8 mouse cellular contexts compared by ENCODE assay signal in the genomic region with DNA sequence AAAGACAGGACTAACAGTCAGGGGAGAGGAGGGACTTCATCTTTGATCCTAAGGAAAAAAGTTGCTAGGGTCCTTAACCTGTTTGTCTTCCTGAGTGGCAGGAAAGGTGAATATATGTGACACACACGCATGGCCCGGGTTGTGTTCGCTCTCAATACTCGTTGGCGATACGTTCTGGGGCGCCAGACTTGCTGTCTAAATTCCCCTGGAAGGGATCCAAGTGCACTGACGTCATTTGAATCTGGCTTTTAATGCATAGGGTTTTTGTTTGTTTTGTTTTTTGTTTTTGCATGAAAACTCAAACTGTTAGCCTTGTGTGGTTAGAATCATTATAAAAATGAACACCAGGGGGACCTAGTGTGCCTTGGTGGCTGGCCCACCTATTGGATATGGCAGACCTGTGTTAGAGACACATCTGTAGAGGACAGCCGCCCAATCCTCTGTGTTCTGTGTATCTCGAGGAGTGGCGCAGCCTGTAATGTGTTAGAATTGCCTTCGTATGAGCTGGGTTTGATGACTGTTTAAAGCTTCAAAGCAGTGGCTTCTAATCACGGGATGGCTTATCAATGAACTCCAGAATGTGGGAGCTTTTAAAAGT. TPM values are rescaled to one million over a fixed set of nuclear protein-coding genes. Genes with fewer than 3 reads are reported as not detected.
A peak's percentile ranks its signal among the peaks of the same experiment; 100 is the strongest.
DNase-seq lines count a peak whose midpoint lies in the region; ATAC-seq lines count a peak whose summit lies in the region.

No protein-coding gene starts in this region.

- H3K4me3 ChIP-seq in forebrain, embryonic 11.5 days (ENCODE audit: low read depth, low read length): no peak overlapping the region
- H3K4me3 ChIP-seq in forebrain, embryonic 10.5 days: no peak overlapping the region
- no peak overlapping the region for H3K4me3 ChIP-seq in forebrain, embryonic 14.5 days (ENCODE audit: low read depth, low read length)
- no peak overlapping the region for H3K4me3 ChIP-seq in kidney, embryonic 15.5 days (replicated peaks)
- H3K4me3 ChIP-seq in midbrain, embryonic 14.5 days (replicated peaks; ENCODE audit: low read depth, low read length): no peak overlapping the region

- peak; percentile 61; the same call in 1 of the 2 replicates for ATAC-seq in forebrain, embryonic 11.5 days (replicated peaks; ENCODE audit: low FRiP score)
- ATAC-seq in forebrain, embryonic 14.5 days: peak; percentile 69; the same call in 1 of the 2 replicates
- ATAC-seq in kidney, embryonic 15.5 days (replicated peaks; ENCODE audit: low FRiP score): peak; percentile 67
- ATAC-seq in midbrain, embryonic 14.5 days (ENCODE audit: low FRiP score, low TSS enrichment): no peak; the same call in 1 of the 2 replicates

- DNase-seq in forebrain, embryonic 11.5 days (ENCODE audit: low spot score): peak; percentile 61
- DNase-seq in forebrain, embryonic 10.5 days (ENCODE audit: extremely low spot score, low spot score): no peak
- DNase-seq in thymus, postnatal 4 days: peak; percentile 35
- DNase-seq in thymus, postnatal 36 days: no peak
- DNase-seq in forebrain, embryonic 14.5 days (ENCODE audit: low spot score): peak; percentile 75
- peak; percentile 84 for DNase-seq in midbrain, embryonic 14.5 days
- DNase-seq in right cerebral cortex, postnatal 25 days: no peak

- 60% methylated on average over 13 of the region's 13 CpGs for whole genome bisulfite sequencing in forebrain, embryonic 11.5 days
- 64% methylated on average over 13 of the region's 13 CpGs for WGBS in forebrain, embryonic 10.5 days
- 44% methylated on average over 13 of the region's 13 CpGs for WGBS in forebrain, embryonic 14.5 days
- 55% methylated on average over 13 of the region's 13 CpGs for WGBS in kidney, embryonic 15.5 days
- WGBS in midbrain, embryonic 14.5 days: 55% methylated on average over 13 of the region's 13 CpGs

- H3K9ac ChIP-seq in forebrain, embryonic 11.5 days (ENCODE audit: low read length): no peak overlapping the region
- H3K9ac ChIP-seq in forebrain, embryonic 14.5 days (ENCODE audit: low read length): no peak overlapping the region
- H3K9ac ChIP-seq in kidney, embryonic 15.5 days: no peak overlapping the region
- no peak overlapping the region for H3K9ac ChIP-seq in midbrain, embryonic 14.5 days (replicated peaks; ENCODE audit: low read length)

- H3K4me1 ChIP-seq in forebrain, embryonic 11.5 days (replicated peaks; ENCODE audit: control insufficient read depth, insufficient read depth, low read length): no peaks in the 10 kb centered on the region
- H3K4me1 ChIP-seq in forebrain, embryonic 10.5 days: peaks cover 2% of the 10 kb centered on the region
- H3K4me1 ChIP-seq in forebrain, embryonic 14.5 days (ENCODE audit: control insufficient read depth, insufficient read depth, low read length): no peaks in the 10 kb centered on the region
- peaks cover 4% of the 10 kb centered on the region for H3K4me1 ChIP-seq in kidney, embryonic 15.5 days
- no peaks in the 10 kb centered on the region for H3K4me1 ChIP-seq in midbrain, embryonic 14.5 days (ENCODE audit: control insufficient read depth, insufficient read depth, low read length)

- H3K36me3 ChIP-seq in forebrain, embryonic 11.5 days (ENCODE audit: control insufficient read depth, insufficient read depth, low read length): no peaks in the 10 kb centered on the region
- no peaks in the 10 kb centered on the region for H3K36me3 ChIP-seq in forebrain, embryonic 10.5 days (replicated peaks)
- no peaks in the 10 kb centered on the region for H3K36me3 ChIP-seq in forebrain, embryonic 14.5 days (ENCODE audit: control insufficient read depth, insufficient read depth, low read length)
- H3K36me3 ChIP-seq in kidney, embryonic 15.5 days: no peaks in the 10 kb centered on the region
- no peaks in the 10 kb centered on the region for H3K36me3 ChIP-seq in midbrain, embryonic 14.5 days (ENCODE audit: control insufficient read depth, insufficient read depth, low read length)

- H3K9me3 ChIP-seq in forebrain, embryonic 11.5 days (ENCODE audit: control insufficient read depth, low read length): no peaks in the 10 kb centered on the region
- no peaks in the 10 kb centered on the region for H3K9me3 ChIP-seq in forebrain, embryonic 10.5 days
- no peaks in the 10 kb centered on the region for H3K9me3 ChIP-seq in forebrain, embryonic 14.5 days (replicated peaks; ENCODE audit: control insufficient read depth, low read length)
- H3K9me3 ChIP-seq in kidney, embryonic 15.5 days (replicated peaks): no peaks in the 10 kb centered on the region
- no peaks in the 10 kb centered on the region for H3K9me3 ChIP-seq in midbrain, embryonic 14.5 days (ENCODE audit: control insufficient read depth, low read length)

- no peak overlapping the region for H3K27ac ChIP-seq in forebrain, embryonic 11.5 days (ENCODE audit: low read depth, low read length)
- H3K27ac ChIP-seq in forebrain, embryonic 10.5 days: no peak overlapping the region
- no peak overlapping the region for H3K27ac ChIP-seq in forebrain, embryonic 14.5 days (ENCODE audit: low read depth, low read length)
- H3K27ac ChIP-seq in kidney, embryonic 15.5 days: no peak overlapping the region
- no peak overlapping the region for H3K27ac ChIP-seq in midbrain, embryonic 14.5 days (replicated peaks; ENCODE audit: low read depth, low read length)

- no peak overlapping the region for H3K4me2 ChIP-seq in forebrain, embryonic 11.5 days (ENCODE audit: low read depth, low read length, severe bottlenecking)
- no peak overlapping the region for H3K4me2 ChIP-seq in forebrain, embryonic 14.5 days (ENCODE audit: low read length)
- no peak overlapping the region for H3K4me2 ChIP-seq in kidney, embryonic 15.5 days
- no peak overlapping the region for H3K4me2 ChIP-seq in midbrain, embryonic 14.5 days (ENCODE audit: low read length)

- H3K27me3 ChIP-seq in forebrain, embryonic 11.5 days (ENCODE audit: control insufficient read depth, insufficient read depth, low read length): no peaks in the 10 kb centered on the region
- H3K27me3 ChIP-seq in forebrain, embryonic 10.5 days (ENCODE audit: poor library complexity, severe bottlenecking): peaks cover 4% of the 10 kb centered on the region
- no peaks in the 10 kb centered on the region for H3K27me3 ChIP-seq in forebrain, embryonic 14.5 days (replicated peaks; ENCODE audit: control insufficient read depth, insufficient read depth, low read length)
- H3K27me3 ChIP-seq in kidney, embryonic 15.5 days: no peaks in the 10 kb centered on the region
- H3K27me3 ChIP-seq in midbrain, embryonic 14.5 days (ENCODE audit: control insufficient read depth, insufficient read depth, low read length): no peaks in the 10 kb centered on the region

RNA-seq across cellular contexts. Expression of a gene that starts 19.8 kb away (rescaled TPM):
- polyA plus RNA-seq in forebrain, embryonic 11.5 days (2014; fragmentation: Nextera tagmentation; extraction: Ambion mirVana): 46.6 and 48.2 TPM in 2 replicates
- polyA plus RNA-seq in forebrain, embryonic 10.5 days (2016; fragmentation: Nextera tagmentation; extraction: Ambion mirVana): 41.9 and 44.4 TPM in 2 replicates
- polyA plus RNA-seq in forebrain, embryonic 14.5 days (2014; fragmentation: Nextera tagmentation; extraction: Ambion mirVana): 78.0 and 79.6 TPM in 2 replicates
- 37.1 and 44.6 TPM in 2 replicates for polyA plus RNA-seq in kidney, embryonic 15.5 days (2015; fragmentation: Nextera tagmentation; extraction: Ambion mirVana)
- polyA plus RNA-seq in midbrain, embryonic 14.5 days (2014; fragmentation: Nextera tagmentation; extraction: Ambion mirVana): 63.6 and 78.7 TPM in 2 replicates

RNA-seq across cellular contexts. Expression of a gene that starts 27.6 kb away (rescaled TPM):
- 2.7 and 3.2 TPM in 2 replicates for polyA plus RNA-seq in forebrain, embryonic 11.5 days (2014; fragmentation: Nextera tagmentation; extraction: Ambion mirVana)
- polyA plus RNA-seq in forebrain, embryonic 10.5 days (2016; fragmentation: Nextera tagmentation; extraction: Ambion mirVana): 2.2 and 2.8 TPM in 2 replicates
- polyA plus RNA-seq in forebrain, embryonic 14.5 days (2014; fragmentation: Nextera tagmentation; extraction: Ambion mirVana): 5.1 and 6.2 TPM in 2 replicates
- 4.7 and 5.4 TPM in 2 replicates for polyA plus RNA-seq in kidney, embryonic 15.5 days (2015; fragmentation: Nextera tagmentation; extraction: Ambion mirVana)
- polyA plus RNA-seq in midbrain, embryonic 14.5 days (2014; fragmentation: Nextera tagmentation; extraction: Ambion mirVana): 1.3 and 2.7 TPM in 2 replicates

RNA-seq across cellular contexts. Expression of a gene that starts 27.9 kb away (rescaled TPM):
- polyA plus RNA-seq in forebrain, embryonic 11.5 days (2014; fragmentation: Nextera tagmentation; extraction: Ambion mirVana): 4.8 and 6.0 TPM in 2 replicates
- polyA plus RNA-seq in forebrain, embryonic 10.5 days (2016; fragmentation: Nextera tagmentation; extraction: Ambion mirVana): 6.5 and 6.8 TPM in 2 replicates
- 2.8 and 4.4 TPM in 2 replicates for polyA plus RNA-seq in forebrain, embryonic 14.5 days (2014; fragmentation: Nextera tagmentation; extraction: Ambion mirVana)
- polyA plus RNA-seq in kidney, embryonic 15.5 days (2015; fragmentation: Nextera tagmentation; extraction: Ambion mirVana): 8.8 and 10.5 TPM in 2 replicates
- 2.8 and 3.1 TPM in 2 replicates for polyA plus RNA-seq in midbrain, embryonic 14.5 days (2014; fragmentation: Nextera tagmentation; extraction: Ambion mirVana)

RNA-seq across cellular contexts. Expression of a gene that starts 31.8 kb away (rescaled TPM):
- polyA plus RNA-seq in forebrain, embryonic 11.5 days (2014; fragmentation: Nextera tagmentation; extraction: Ambion mirVana): not detected in 2 replicates
- polyA plus RNA-seq in forebrain, embryonic 10.5 days (2016; fragmentation: Nextera tagmentation; extraction: Ambion mirVana): not detected in 2 replicates
- polyA plus RNA-seq in forebrain, embryonic 14.5 days (2014; fragmentation: Nextera tagmentation; extraction: Ambion mirVana): not detected in 2 replicates
- polyA plus RNA-seq in kidney, embryonic 15.5 days (2015; fragmentation: Nextera tagmentation; extraction: Ambion mirVana): not detected in 2 replicates
- not detected in 2 replicates for polyA plus RNA-seq in midbrain, embryonic 14.5 days (2014; fragmentation: Nextera tagmentation; extraction: Ambion mirVana)

Comparison
In these comparisons a context has a peak if more than half of its experiments do, and no peak if none do; other contexts are left out.
1. DNase-seq: peak in forebrain, embryonic 11.5 days (single experiment), thymus, postnatal 4 days (single experiment), forebrain, embryonic 14.5 days (single experiment) and midbrain, embryonic 14.5 days (single experiment); none in forebrain, embryonic 10.5 days (single experiment), thymus, postnatal 36 days (0 of 2) and right cerebral cortex, postnatal 25 days (single experiment).